Mouse (Mus musculus) liver, embryonic 14.5 days (tissue): ENCODE data around the gene Stx8.

ENCODE experiments used
- CTCF ChIP-seq: IDR thresholded peaks from 2 replicates; pipeline ENCODE4 v1.5.1; 2016; ENCODE audit warnings: antibody characterized with exemption, low read depth, control low read depth
- EP300 ChIP-seq: IDR thresholded peaks from 2 replicates; pipeline ENCODE4 v1.6.1; 2016; ENCODE audit warnings: antibody characterized with exemption, low read depth

DNA sequence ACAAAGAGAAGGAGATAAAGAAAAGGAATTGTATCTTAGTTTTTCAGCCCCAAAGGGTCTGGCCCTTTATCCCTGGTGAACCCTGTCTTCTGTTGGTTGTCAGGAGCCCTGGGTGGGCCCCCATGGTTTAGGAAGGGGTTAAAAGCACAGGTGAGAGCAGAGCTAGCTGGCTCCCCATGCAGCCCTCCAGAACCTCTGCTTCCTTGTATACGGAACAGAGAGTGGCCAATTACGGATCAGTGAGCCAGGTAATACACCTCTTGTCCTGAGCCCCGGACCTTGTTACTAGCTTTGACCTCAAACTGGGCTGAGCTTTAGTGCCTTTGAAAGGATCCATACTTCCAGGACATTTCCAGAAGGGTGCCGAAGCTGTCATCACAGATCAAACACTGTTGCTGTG lies 234.5 kb downstream of the Stx8 start:
- no peak for TF ChIP-seq CTCF
- no peak for TF ChIP-seq EP300
